In genomic region chr5:133400826-133401225, GRCm38 (mm10) we compare ENCODE assay signal across 19 mouse cellular contexts.
A peak's percentile ranks its signal among the peaks of the same experiment; 100 is the strongest.
DNase-seq lines count a peak whose midpoint lies in the region; ATAC-seq and TF ChIP-seq lines count a peak whose summit lies in the region.
"Had no signal": no experiment of that assay in that cellular context is flagged by ENCODE, and none has a peak within 500 bp of the region (broad histone marks: within the 10 kb centered on the region; RNA-seq: fewer than 3 reads in every experiment).

No protein-coding gene starts in this region.

- H3K4me1 ChIP-seq in midbrain, postnatal 0 days (ENCODE audit: insufficient read depth, low read length): no peaks in the 10 kb centered on the region
- no peaks in the 10 kb centered on the region for H3K4me1 ChIP-seq in midbrain, embryonic 10.5 days
- H3K4me1 ChIP-seq: embryonic facial prominence, embryonic 12.5 days; heart, embryonic 13.5 days; hindbrain, embryonic 13.5 days; intestine, embryonic 15.5 days had no signal

- no peak overlapping the region for H3K9ac ChIP-seq in midbrain, postnatal 0 days (replicated peaks; ENCODE audit: low read length, poor library complexity, severe bottlenecking)
- H3K9ac ChIP-seq: embryonic facial prominence, embryonic 12.5 days; forebrain, postnatal 0 days; heart, embryonic 13.5 days; hindbrain, embryonic 13.5 days; intestine, embryonic 15.5 days had no signal

- H3K4me3 ChIP-seq in midbrain, postnatal 0 days (ENCODE audit: low read depth, low read length): no peak overlapping the region
- H3K4me3 ChIP-seq in midbrain, embryonic 10.5 days: no peak overlapping the region
- H3K4me3 ChIP-seq: embryonic facial prominence, embryonic 12.5 days; heart, embryonic 13.5 days; hindbrain, embryonic 13.5 days; intestine, embryonic 15.5 days had no signal

- ATAC-seq in midbrain, postnatal 0 days (ENCODE audit: low FRiP score): no peak
- ATAC-seq: forebrain, postnatal 0 days; intestine, embryonic 15.5 days had no signal

- peak; percentile 59 for DNase-seq in midbrain, postnatal 0 days (ENCODE audit: low spot score)
- no peak for DNase-seq in midbrain, embryonic 10.5 days (ENCODE audit: low spot score)
- DNase-seq in cerebellum, adult 18-20 months: peak; percentile 22 to 28
- DNase-seq in cerebellum, adult 9-11 months: peak; percentile 32
- DNase-seq in cerebellum, postnatal 36 days: peak; percentile 17 to 50
- DNase-seq in ovary, postnatal 10 days (ENCODE audit: low spot score): no peak
- DNase-seq in gastrocnemius, postnatal 25 days: no peak
- no peak for DNase-seq in liver
- DNase-seq: adrenal gland, adult 2 months; adrenal gland, postnatal 25 days; forebrain, postnatal 0 days; gastrocnemius, postnatal 36 days; heart, adult 11 months; heart, postnatal 4 days; kidney, adult 18-20 months had no signal

- no peak overlapping the region for H3K4me2 ChIP-seq in midbrain, postnatal 0 days (ENCODE audit: low read depth, low read length, poor library complexity, severe bottlenecking)
- H3K4me2 ChIP-seq: embryonic facial prominence, embryonic 12.5 days; heart, embryonic 13.5 days; hindbrain, embryonic 13.5 days; intestine, embryonic 15.5 days had no signal

- H3K27me3 ChIP-seq in midbrain, postnatal 0 days (ENCODE audit: insufficient read depth, low read length): no peaks in the 10 kb centered on the region
- no peaks in the 10 kb centered on the region for H3K27me3 ChIP-seq in midbrain, embryonic 10.5 days (ENCODE audit: low read depth, poor library complexity, severe bottlenecking)
- H3K27me3 ChIP-seq: embryonic facial prominence, embryonic 12.5 days; hindbrain, embryonic 13.5 days; intestine, embryonic 15.5 days had no signal

- WGBS in midbrain, postnatal 0 days: 63% methylated on average over 1 of the region's 1 CpGs
- 71% methylated on average over 1 of the region's 1 CpGs for WGBS in midbrain, embryonic 10.5 days

- no peak overlapping the region for H3K27ac ChIP-seq in midbrain, postnatal 0 days (ENCODE audit: low read depth, low read length)
- no peak overlapping the region for H3K27ac ChIP-seq in midbrain, embryonic 10.5 days (replicated peaks)
- H3K27ac ChIP-seq: embryonic facial prominence, embryonic 12.5 days; heart, embryonic 13.5 days; hindbrain, embryonic 13.5 days; intestine, embryonic 15.5 days had no signal

- H3K9me3 ChIP-seq in midbrain, postnatal 0 days (ENCODE audit: low read length): no peaks in the 10 kb centered on the region
- no peaks in the 10 kb centered on the region for H3K9me3 ChIP-seq in midbrain, embryonic 10.5 days (replicated peaks)
- H3K9me3 ChIP-seq: embryonic facial prominence, embryonic 12.5 days; heart, embryonic 13.5 days; hindbrain, embryonic 13.5 days; intestine, embryonic 15.5 days had no signal

- no peak for TF ChIP-seq CTCF in midbrain, postnatal 0 days (IDR thresholded peaks at IDR 0.05)

- H3K36me3 ChIP-seq in midbrain, postnatal 0 days (ENCODE audit: insufficient read depth, low read length): no peaks in the 10 kb centered on the region
- no peaks in the 10 kb centered on the region for H3K36me3 ChIP-seq in midbrain, embryonic 10.5 days
- H3K36me3 ChIP-seq: embryonic facial prominence, embryonic 12.5 days; heart, embryonic 13.5 days; hindbrain, embryonic 13.5 days; intestine, embryonic 15.5 days had no signal

Comparison
In these comparisons a context has a peak if more than half of its experiments do, and no peak if none do; other contexts are left out.
1. DNase-seq: peak in midbrain, postnatal 0 days (single experiment), cerebellum, adult 18-20 months (2 of 2), cerebellum, adult 9-11 months (single experiment) and cerebellum, postnatal 36 days (2 of 2); none in midbrain, embryonic 10.5 days (single experiment), ovary, postnatal 10 days (single experiment), gastrocnemius, postnatal 25 days (single experiment) and liver (single experiment).